Mouse (Mus musculus) left cerebral cortex, adult 8-10 months (tissue): ENCODE data around the gene Cnksr3. TPM values are rescaled to one million over a fixed set of nuclear protein-coding genes. Genes with fewer than 3 reads are reported as not detected.

Experiments
- DNase-seq, 2 experiments: peaks; one replicate each; pipeline ENCODE4 v3.0.0; 2022; ENCODE audit warnings: low spot score in 2 of 2
- total RNA-seq, 4 experiments: library from RNA; stranded (reverse); gene quantifications; 2 replicates each; pipeline ENCODE4 v1.2.4; 2022

The Cnksr3 gene
- total RNA-seq, 4 experiments from 2014 or later, result 4.1 to 5.2 (median 4.6) TPM

DNA sequence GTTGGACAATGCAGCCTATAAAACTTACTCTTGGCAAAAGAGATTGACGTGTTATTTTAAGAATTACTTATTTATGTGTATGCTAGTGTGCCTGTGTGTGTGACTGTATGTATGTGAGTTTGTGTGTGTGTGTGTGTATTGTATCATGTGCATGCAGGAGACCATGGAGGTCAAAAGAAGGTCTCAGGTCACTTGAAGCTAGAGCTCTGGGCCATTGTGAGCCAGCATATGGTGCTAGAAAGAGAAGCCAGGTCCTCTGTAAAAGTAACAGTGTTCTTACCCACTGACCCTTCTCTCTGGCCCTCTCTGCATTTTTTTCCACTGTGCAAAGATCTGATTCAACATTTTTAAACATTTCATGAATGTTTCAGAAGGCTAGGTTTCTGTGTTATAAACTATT lies 134.1 kb downstream of the Cnksr3 start:
- no peak for DNase-seq

DNA sequence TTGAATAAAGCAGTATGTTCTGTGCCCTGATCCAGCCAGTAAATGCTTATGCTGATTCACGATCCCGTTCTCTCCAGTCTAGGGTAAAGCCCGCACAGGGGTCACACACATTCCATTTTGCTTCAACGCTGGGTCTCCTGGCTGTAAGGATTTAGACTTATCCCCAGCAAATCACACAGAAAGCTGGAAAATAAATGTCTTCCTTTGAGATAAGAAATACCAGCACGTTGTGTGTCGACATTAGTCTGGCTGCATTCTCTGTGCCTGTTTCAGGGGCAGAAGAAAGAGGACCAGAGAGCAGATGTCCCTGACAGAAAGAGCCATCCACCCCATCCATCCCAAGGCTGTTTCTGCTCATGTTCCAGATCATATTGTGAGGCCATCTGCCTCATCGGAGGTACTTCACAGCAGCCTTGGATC lies 134.6 kb downstream of the Cnksr3 start:
- no peak for DNase-seq

DNA sequence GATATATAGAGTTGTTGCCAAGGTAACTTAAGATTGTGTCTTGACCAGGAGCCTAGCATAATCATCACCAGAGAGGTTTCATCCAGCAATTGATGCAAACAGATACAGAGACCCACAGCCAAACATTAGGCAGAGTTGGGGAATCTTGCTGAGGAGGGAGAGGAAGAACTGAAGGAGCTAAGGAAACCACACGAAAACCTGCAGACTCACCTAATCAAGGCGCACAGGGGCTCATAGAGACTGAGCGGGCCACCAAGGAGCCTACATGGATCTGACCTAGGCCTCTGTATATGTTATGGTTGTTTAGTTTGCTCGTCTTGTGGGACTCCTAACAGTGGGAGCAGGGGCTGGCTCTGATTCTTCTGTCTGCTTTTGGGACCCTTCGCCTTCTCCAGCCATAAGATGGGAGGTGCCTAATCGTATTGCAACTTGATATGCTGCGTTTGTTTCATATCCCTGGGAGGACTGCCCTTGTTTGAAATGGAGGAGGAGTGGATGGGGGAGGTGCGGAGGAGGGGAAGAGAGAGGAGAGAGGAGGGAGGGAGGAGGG lies 135.3 kb downstream of the Cnksr3 start:
- DNase-seq, result no peak

DNA sequence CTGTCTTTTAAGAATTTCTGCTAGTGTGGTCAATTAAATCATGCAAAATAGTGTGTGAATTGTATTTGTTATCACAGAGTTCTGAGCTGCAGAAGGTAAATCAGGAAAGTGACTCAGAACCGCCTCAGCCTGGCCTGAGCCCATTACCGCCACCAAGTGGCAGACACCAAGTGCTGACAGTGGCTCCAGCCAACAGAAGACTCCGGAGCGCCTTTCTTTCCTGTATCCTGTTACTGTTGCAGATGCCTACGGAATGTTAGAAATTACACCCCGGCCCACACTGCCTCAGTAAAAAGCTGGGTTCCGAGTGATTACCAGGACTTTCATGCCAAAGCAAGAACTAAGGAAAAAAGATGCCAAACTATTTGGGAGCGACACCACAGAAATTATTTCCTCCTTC lies 135.8 kb downstream of the Cnksr3 start:
- DNase-seq, result peak; percentile 33 to 83

DNA sequence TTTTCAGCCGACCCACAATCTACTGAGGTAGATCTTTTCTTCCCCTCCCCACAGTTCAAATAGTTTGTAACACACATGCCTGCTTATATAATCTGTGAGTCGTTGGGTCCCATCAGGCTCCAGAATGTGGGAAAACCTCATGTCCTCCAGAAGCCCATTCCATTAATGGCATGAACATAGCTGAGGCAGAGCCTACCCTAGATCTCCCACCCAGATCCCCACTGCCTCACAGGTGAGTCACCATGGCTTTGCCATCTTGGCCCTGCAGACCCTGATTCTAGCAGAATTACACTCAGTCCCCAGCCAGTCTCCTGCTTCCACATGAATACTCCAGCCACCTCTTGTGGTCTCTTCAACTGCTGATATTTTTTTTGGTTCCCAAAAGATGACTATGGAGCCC lies 136.4 kb downstream of the Cnksr3 start:
- DNase-seq, result no peak

DNA sequence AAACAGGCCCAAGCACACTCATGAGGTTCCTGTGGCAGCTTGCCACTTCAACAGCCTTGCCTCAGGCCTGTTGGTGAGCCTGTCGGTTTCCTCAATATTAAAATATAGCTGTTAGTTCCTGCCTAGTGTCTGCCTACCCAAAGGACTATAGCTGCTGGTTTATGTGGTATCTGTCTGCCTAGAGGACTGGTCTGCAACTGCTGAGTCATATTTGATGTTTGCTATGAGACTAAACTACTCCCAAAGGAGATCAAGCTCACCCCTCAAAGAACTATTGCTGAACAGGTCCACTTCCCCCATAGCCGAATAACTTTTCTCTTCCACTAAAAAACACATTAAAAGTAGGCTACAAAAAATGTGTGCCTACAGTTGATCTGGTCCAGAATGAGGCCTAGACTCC lies 137.8 kb downstream of the Cnksr3 start:
- DNase-seq, result no peak

DNA sequence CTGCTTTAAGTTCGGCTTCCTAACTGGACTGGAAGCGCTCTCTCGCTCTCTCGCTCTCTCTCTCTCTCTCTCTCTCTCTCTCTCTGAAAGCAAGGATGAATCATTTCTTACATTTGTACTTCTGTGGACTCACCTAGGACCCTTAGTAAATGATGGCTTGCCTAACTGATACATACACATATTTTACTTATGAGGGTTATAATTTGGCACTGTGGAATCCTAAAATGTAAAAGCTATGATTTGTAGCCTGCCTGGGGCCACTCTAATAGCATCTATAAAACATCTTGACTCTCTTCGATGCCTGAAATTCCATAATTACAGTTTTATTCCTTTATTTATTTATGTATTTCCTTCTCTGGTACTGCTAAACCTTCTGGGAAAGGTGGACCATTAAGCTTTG lies 141.1 kb downstream of the Cnksr3 start:
- DNase-seq, result no peak

DNA sequence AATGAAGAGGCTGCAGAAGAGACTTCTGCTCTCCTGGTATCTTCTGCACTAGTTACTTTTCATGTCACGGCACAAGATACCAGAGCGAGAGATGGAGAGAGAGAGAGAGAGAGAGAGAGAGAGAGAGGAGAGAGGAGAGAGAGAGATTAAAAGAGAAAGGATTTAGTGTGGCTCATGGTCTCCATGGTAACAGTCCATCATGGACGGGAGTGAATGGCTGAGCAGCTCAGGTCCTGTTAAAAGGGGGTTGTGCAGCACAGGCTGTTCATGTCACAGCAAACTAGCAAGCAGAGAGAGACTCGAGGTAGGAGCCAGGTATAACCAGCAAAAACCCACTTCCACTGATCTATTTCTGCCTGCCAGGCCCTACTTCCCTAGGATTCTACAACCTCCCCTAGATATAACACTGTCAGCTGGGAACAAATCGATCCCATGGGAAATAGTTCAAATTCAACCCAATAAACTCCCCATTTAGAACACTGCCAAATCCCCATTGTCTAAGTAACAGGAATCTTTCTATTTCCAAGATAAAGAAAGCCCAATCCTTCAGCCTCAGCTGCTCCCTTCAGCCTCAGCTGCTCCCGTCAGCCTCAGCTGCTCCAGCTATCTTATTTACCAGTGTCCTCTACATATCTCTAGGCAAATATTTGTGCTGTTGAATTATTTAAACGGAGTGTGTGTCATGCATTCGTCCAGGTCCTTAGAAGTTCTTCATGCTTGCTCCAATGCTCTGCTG lies 141.8 kb downstream of the Cnksr3 start:
- DNase-seq, result no peak

DNA sequence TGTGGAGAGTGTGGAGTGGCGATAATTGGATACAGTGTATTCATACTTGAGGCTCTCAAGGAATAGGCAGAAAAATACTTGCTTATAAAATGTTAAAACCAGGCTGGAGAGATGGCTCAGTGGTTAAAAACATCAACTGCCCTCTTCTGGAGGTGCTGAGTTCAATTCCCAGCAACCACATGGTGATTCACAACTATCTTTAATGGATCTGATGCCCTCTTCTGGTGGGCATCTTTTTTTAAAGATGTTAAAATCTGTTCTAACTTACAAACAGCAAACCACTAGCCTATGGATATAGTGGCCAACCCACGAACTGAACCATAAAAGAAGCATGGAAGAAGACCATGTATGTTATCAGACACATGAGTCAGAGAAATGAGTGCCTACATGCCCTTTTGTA lies 142.9 kb downstream of the Cnksr3 start:
- DNase-seq, result no peak

Other genes with a start within 250 kb of the Cnksr3 start
- gene Ipcef1, start 159.8 kb downstream of the Cnksr3 start, total RNA-seq, result 100 to 1,000 TPM in 1 of 4 experiments, 10 to 100 TPM in 3; 73.6 to 104 (median 81.8) TPM